Mouse (Mus musculus): ENCODE measurements around the gene Ccdc171.
"Not testable (repeated sequence)": the region's sequence is repeated elsewhere in the genome, so short reads cannot be mapped to it uniquely, and the experiment has no call there.

Ccdc171 gene

GRCm38 (mm10) chr4:83524843-83525689 lies at the start of gene Ccdc171:
Ccdc171 (plus strand) TSS chr4:83525545.
- peak; percentile 93 for DNase-seq

GRCm38 (mm10) chr4:83485250-83485649 lies 40.1 kb upstream of the Ccdc171 start:
- no peak for DNase-seq

GRCm38 (mm10) chr4:83485735-83486116 lies 39.6 kb upstream of the Ccdc171 start:
- peak; percentile 47 to 68 for DNase-seq

- DNase-seq: peak; percentile 72 to 79
These were observed 39.0 kb upstream of the Ccdc171 start, which contains the start of gene Psip1 for GRCm38 (mm10) chr4:83486117-83486901. Psip1 (minus strand) TSS chr4:83486459.

- DNase-seq: no peak
These were observed 36.2 kb upstream of the Ccdc171 start for GRCm38 (mm10) chr4:83489121-83489520.

GRCm38 (mm10) chr4:83493112-83493511 lies 32.2 kb upstream of the Ccdc171 start:
- no peak for DNase-seq

GRCm38 (mm10) chr4:83497013-83497412 lies 28.3 kb upstream of the Ccdc171 start:
- not testable (repeated sequence) for DNase-seq

GRCm38 (mm10) chr4:83500154-83501036 lies 24.9 kb upstream of the Ccdc171 start:
- no peak for DNase-seq

GRCm38 (mm10) chr4:83501037-83501430 lies 24.3 kb upstream of the Ccdc171 start:
- no peak for DNase-seq

- DNase-seq: no peak
These were observed 15.7 kb upstream of the Ccdc171 start for GRCm38 (mm10) chr4:83509600-83509999.

- DNase-seq: no peak
These were observed 14.3 kb upstream of the Ccdc171 start for GRCm38 (mm10) chr4:83511083-83511482.

- no peak for DNase-seq
These were observed 13.1 kb upstream of the Ccdc171 start for GRCm38 (mm10) chr4:83512217-83512616.

- no peak for DNase-seq
These were observed 12.7 kb upstream of the Ccdc171 start for GRCm38 (mm10) chr4:83512644-83513043.

GRCm38 (mm10) chr4:83514183-83514582 lies 11.2 kb upstream of the Ccdc171 start:
- no peak for DNase-seq

GRCm38 (mm10) chr4:83514976-83515669 lies 10.2 kb upstream of the Ccdc171 start:
- DNase-seq: no peak

- DNase-seq: not testable (repeated sequence)
These were observed 9.2 kb upstream of the Ccdc171 start for GRCm38 (mm10) chr4:83516144-83516543.

GRCm38 (mm10) chr4:83519148-83519547 lies 6.2 kb upstream of the Ccdc171 start:
- DNase-seq: no peak

- DNase-seq: no peak
These were observed 5.5 kb upstream of the Ccdc171 start for GRCm38 (mm10) chr4:83519807-83520206.

- DNase-seq: no peak
These were observed 5.0 kb upstream of the Ccdc171 start for GRCm38 (mm10) chr4:83520308-83520707.

- DNase-seq: no peak
These were observed 3.3 kb upstream of the Ccdc171 start for GRCm38 (mm10) chr4:83522066-83522465.

GRCm38 (mm10) chr4:83524456-83524842 lies 896 bp upstream of the Ccdc171 start:
- no peak for DNase-seq

- no peak for DNase-seq
These were observed 328 bp downstream of the Ccdc171 start for GRCm38 (mm10) chr4:83525690-83526055.
